Mouse (Mus musculus) G1E-ER4 (cell line): ENCODE measurements around the gene Ptges2. TPM values are rescaled to one million over a fixed set of nuclear protein-coding genes. Genes with fewer than 3 reads are reported as not detected.

Experiments used
- GATA1 ChIP-seq: IDR thresholded peaks from one replicate; pipeline ENCODE4 v1.8.0; 2012; ENCODE audit warnings: low read length, inconsistent platforms
- polyA plus RNA-seq: library from polyadenylated mRNA; stranded (reverse); fragments of >175 nt; gene quantifications from 2 replicates; pipeline ENCODE4 v1.2.3, GENCODE M21; 2012

The Ptges2 gene
- polyA plus RNA-seq: 8.1 and 10.6 TPM in 2 replicates

DNA sequence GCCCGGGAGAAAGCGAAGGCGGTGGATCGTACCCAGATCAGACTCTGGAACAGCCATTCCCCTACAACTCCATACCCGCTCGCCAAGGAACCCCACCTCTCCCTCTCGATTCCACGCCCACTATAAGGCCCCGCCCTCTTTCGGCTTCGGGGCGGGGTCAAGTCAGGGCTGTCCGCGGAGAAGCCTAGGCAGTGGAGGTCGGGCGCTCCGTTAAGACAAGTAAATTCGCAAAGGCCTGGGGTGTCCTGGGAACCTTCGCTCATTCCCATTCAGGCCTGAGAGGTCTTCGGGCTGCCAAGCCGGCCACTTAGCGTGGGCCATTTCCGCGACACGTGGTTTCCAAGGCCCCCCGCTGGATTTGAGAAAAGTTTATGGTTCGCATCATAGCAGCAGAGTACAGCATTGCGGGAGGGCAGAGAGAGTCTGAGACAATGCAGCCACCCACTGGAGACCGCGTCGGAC, at the start of gene Ptges2:
Gene Ptges2, plus strand, starts transcription at position 413 of the 462 bp plus-strand sequence.
- TF ChIP-seq GATA1: no peak

- TF ChIP-seq GATA1: no peak
Measured at GRCm38 (mm10) chr2:32347019-32347418, 48.7 kb upstream of the Ptges2 start.

- no peak for TF ChIP-seq GATA1
Measured at GRCm38 (mm10) chr2:32348311-32348710, 47.4 kb upstream of the Ptges2 start.

- TF ChIP-seq GATA1: no peak
Measured at GRCm38 (mm10) chr2:32349625-32350255, 46.0 kb upstream of the Ptges2 start.

DNA sequence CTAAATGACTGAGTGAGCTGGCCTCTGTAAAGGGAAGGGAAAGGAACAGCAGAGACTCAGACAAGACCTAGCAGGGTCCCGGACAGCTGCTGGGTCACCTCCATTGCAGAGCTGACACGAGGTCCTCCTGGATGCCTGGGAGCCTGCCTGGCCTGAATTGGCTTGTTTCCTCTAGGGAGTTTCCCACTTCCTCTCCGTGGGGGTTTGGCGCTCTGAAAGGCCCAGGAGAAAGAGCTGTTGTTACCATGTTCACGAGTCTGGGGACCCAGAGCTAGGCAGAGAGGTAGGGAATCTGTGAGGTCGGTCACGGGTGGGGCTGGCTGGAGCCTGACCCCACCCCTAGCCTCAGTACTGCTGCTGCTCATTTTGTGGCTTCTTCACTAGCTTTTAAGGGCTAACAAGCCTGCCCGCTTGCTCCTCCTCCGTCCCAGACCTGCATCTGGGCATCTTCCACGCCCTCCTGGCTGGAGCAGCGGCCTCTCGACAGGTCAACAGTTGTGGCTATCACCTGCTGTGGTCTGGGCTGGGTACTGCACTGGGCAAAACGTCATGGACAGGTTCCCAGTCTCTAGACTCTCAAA, 45.1 kb upstream of the Ptges2 start:
- no peak for TF ChIP-seq GATA1

DNA sequence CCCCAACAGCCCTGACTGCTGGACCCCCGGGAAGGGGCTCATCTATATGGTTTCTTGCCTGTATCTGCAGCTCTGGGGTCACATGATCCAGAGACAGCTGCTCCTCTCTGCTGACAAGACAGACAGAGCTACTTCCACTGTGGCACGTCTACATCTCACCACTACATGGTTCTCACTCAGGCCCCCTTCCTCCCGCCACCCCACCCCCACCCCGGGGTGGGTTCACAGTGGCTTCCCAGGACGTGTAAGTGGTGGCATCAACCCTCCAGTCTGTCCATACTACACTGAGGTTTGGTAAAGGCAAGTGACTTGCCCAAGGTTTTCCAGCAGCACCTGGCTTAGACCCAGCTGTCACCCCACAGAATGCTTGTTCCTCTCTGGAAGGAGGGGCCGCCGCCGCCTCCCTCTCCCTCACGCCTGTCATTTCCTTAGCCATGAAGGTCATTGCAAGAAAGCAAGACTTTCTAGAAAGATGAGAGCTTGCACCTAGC, 44.2 kb upstream of the Ptges2 start:
- TF ChIP-seq GATA1: no peak

DNA sequence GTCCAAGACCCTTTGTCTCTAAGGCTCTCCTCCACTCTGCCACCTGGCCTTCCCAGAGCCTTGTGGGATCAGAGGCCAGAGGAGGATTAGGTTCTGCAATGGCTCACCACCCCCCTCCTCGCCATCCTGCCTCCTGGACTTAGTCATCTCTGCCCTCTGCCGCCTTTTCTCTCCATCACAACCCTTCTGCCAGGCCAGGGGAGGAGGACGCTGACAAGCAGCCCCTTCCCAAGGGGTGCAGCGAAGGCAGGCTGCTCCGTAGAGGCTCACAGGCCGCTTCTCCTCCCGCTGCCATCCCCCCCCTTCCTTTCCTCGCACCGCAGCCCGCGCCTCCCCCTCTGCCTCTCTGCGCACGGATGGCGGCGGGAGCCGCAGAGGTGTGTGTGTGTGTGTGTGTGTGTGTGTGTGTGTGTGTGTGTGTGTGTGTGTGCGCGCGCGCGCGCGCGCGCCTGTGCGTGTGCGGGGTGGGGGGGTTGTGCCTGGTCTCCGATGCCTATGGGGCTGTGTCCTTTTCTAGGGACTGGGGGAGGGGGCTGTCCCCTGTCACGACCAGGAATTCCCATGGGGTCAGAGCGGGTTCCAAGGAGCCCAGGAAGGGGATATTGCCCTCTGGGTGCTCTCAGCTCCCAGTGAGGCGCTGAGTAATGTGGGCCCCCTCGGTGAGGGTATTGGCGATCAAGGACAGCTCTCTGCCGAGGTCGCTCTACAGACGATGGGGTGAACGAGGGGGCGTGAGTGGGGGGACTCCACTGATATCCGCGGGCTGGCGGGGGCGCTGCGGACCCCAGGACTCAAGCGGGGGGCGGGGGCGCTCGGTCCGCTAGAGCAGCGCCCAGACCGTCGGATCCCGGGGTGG, 43.3 kb upstream of the Ptges2 start, which contains the start of gene Ciz1:
Gene Ciz1, plus strand, starts transcription at position 177 of the 856 bp plus-strand sequence.
- no peak for TF ChIP-seq GATA1

- TF ChIP-seq GATA1: no peak
Measured at GRCm38 (mm10) chr2:32353007-32353542, 42.6 kb upstream of the Ptges2 start, which contains the start of gene Dnm1. Gene Dnm1, minus strand, starts transcription at chr2:32353338.

DNA sequence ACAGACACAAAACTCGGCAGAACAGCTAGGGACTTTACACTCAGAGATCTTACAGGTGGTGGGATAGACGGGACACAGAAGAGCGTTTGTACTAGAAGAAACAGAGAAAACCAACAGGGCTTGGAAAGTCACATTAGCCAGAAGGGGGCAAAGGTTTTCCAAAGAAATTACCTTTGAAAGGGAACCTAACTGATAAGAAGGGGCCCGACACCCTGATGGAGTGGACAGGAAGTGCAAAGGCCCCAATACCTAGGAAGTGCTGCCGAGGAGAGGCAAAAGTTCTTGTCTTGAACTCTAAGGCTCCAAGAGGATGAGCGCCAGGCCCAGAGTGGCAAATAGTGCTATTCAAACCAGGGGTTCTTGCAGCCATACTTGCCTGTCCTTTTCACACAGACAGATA, 41.9 kb upstream of the Ptges2 start:
- no peak for TF ChIP-seq GATA1

GRCm38 (mm10) chr2:32354336-32354895, 41.3 kb upstream of the Ptges2 start:
- no peak for TF ChIP-seq GATA1

DNA sequence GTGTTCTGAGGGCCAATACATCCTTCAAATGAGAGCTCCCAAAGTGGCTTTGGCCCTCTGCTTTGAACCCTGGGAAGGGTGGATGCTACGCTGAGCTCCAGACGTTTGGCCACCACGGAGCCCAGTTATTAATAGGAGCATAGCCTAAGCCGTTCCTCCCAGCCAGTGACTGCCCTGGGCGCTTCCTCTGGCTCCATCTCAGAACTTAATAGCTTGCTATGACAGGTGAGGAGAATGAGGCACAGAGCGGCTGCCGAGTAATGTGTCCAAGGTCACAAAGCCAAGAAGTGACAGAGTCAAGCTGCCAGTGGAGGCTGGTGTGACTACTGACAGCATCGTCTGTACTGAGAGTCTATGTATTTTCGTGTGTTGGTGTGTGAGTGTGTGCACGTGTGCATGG, 39.5 kb upstream of the Ptges2 start:
- TF ChIP-seq GATA1: no peak

DNA sequence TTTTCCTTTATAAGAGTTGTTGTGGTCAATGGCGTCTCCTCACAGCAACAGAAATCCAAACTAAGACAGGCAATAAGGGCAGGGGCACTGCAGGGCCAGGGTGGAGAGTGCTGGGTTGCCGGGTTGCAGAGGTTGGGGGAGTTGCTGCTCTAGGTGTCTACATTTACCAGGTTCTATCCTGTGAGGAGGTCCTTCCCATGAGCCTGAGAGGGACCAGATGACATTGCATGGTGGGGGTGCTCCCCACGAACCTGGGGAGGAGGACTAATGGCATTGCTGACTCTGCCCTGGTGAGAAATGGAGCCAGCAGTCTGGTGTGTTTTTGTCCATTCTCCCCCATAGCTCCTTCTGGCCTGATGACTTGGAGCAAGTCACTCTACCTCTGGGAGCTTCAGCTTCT, 38.0 kb upstream of the Ptges2 start:
- no peak for TF ChIP-seq GATA1

GRCm38 (mm10) chr2:32358381-32358780, 37.3 kb upstream of the Ptges2 start:
- TF ChIP-seq GATA1: no peak

DNA sequence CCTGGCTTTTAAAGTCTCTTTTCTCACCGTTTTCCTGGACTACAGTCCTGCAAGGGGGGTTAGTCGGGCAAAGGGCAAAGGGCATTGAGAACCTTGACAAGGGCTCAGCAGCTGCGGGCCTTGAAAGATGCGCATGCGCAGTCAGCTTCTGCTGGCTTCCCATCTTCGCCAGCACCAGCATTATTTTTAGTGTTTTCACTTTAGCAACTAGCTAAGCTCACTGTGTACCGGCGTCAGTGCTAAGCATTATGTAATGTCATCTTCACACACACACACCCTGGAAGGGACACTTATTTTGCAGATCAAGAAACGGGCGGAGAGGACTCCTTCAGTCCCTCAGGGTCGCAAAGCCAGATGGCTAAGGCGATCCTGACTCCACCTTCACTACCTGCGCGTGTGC, 35.0 kb upstream of the Ptges2 start:
- TF ChIP-seq GATA1: no peak

DNA sequence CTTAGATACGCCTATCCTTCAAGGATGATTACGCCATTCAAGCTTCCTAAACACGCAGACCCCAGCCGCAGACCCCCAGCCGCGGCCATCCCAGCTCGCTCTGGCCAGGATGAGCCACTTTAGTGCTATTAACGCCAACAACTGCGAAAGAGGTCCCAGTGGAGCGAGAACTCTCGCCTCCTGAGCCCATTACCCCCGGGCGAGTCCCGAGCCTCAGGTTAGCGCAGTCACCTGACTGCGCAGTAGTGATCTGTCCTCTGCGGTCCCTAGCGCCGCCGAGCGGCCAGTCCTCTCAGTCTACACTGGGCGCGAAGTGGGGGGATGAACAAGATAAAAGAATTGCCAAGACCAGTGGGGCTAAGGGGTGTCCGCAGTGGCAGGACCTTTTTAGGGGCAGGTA, 34.3 kb upstream of the Ptges2 start:
- TF ChIP-seq GATA1: no peak
